Mouse (Mus musculus) erythroblast, embryonic 14.5 days (primary cell): ENCODE data around the gene Stk40. TPM values are rescaled to one million over a fixed set of nuclear protein-coding genes. Genes with fewer than 3 reads are reported as not detected.

Experiments used
- H3K27me3 ChIP-seq: 2 replicates; pipeline ENCODE4 v1.6.1; 2012; ENCODE audit warnings: inconsistent platforms; ENCODE audit not compliant: control insufficient read depth
- H3K36me3 ChIP-seq: 2 replicates; pipeline ENCODE4 v1.6.1; 2012; ENCODE audit warnings: mild to moderate bottlenecking, inconsistent platforms; ENCODE audit not compliant: control insufficient read depth
- H3K4me1 ChIP-seq: 2 replicates; pipeline ENCODE4 v1.6.1; 2012; ENCODE audit warnings: inconsistent platforms; ENCODE audit not compliant: control insufficient read depth
- H3K4me3 ChIP-seq: replicated peaks from 2 replicates; pipeline ENCODE3; 2012; ENCODE audit warnings: moderate library complexity, mild to moderate bottlenecking, inconsistent platforms
- H3K9me3 ChIP-seq: 2 replicates; pipeline ENCODE4 v1.6.1; 2012; ENCODE audit warnings: low read length, inconsistent platforms, mixed read lengths; ENCODE audit not compliant: control insufficient read depth
- GATA1 ChIP-seq: IDR thresholded peaks from 2 replicates; pipeline ENCODE4 v1.6.1; 2012; ENCODE audit warnings: low read length, inconsistent platforms, mixed read lengths
- TAL1 ChIP-seq: IDR thresholded peaks from 3 replicates; pipeline ENCODE4 v1.6.1; 2012; ENCODE audit warnings: low read length, inconsistent platforms, mixed read lengths
- polyA plus RNA-seq: library from polyadenylated mRNA; stranded (reverse); fragments of >175 nt; gene quantifications from 2 replicates; pipeline ENCODE4 v1.2.3, GENCODE M21; 2012

The Stk40 gene
- polyA plus RNA-seq, 1 experiment: 4.6 TPM

DNA sequence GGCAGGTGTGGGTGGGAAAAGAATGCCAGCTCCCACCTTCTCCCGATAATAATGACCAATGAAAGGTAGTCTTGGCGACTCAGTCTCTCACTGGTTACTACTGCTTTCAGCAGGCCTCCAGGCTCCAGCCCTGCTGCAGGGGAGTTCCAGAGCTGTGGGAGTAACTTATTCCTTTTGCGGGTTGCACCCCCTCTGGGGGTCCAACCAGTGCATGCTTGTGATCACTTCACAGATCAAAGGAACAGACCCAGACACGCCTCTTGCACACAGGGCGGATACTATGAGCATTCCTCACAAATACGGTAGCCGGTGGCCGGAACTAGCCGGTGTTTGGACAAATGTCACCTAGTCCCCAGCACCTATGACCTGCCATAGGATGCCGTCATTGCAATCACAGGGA lies 46.0 kb downstream of the Stk40 start:
- Histone ChIP-seq H3K36me3 (no peaks in the 10 kb centered on the region), H3K9me3 (no peaks in the 10 kb centered on the region; the same call in 1 of the 2 replicates), H3K4me3 (no peak overlapping the region), H3K4me1 (peaks cover 6% of the 10 kb centered on the region), H3K27me3 (peaks cover 63% of the 10 kb centered on the region)
- TF ChIP-seq TAL1: no peak
- TF ChIP-seq GATA1: no peak

DNA sequence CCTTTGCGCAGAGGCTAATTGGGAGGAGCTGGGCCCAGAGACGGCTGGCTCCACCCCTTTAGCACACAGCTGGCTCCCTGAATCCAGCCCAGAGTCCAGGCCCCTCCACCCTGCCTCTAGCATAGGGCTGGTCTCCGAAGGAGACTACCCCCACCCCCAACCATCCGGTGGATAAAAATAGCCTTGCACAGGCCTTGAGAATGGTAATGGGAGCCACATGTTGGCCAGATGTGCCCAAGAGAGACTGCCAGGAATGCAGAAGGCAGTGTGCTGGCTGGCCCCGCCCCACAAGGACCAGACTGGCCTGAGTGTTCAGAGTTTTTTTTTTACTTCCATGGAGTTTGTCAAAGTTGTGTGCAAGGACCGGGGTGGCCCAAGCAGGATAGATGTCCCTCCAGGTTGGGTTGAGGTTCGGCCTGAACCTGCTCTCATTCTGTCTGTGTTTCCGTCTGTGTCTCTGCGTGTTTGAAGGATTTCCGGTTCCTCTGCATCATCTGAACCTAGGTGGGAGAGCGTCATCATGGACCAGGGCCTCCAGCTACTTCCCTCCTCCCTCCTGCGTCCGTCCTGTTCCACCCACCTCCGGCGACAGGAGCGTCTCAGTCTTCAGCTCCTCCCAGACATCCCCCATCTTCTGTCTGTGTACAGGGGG lies 46.7 kb downstream of the Stk40 start:
- H3K4me3 ChIP-seq: no peak overlapping the region
- TF ChIP-seq TAL1 (no peak), GATA1 (no peak)
- peaks cover 63% of the 10 kb centered on the region for H3K27me3 ChIP-seq
- peaks cover 6% of the 10 kb centered on the region for H3K4me1 ChIP-seq
- no peaks in the 10 kb centered on the region for H3K36me3 ChIP-seq
- no peaks in the 10 kb centered on the region; the same call in 1 of the 2 replicates for H3K9me3 ChIP-seq

GRCm38 (mm10) chr4:126150949-126151320 lies 47.2 kb downstream of the Stk40 start:
- Histone ChIP-seq H3K4me1 (peaks cover 6% of the 10 kb centered on the region), H3K4me3 (no peak overlapping the region), H3K27me3 (peaks cover 63% of the 10 kb centered on the region), H3K9me3 (no peaks in the 10 kb centered on the region; the same call in 1 of the 2 replicates), H3K36me3 (no peaks in the 10 kb centered on the region)
- no peak for TF ChIP-seq TAL1
- no peak for TF ChIP-seq GATA1

DNA sequence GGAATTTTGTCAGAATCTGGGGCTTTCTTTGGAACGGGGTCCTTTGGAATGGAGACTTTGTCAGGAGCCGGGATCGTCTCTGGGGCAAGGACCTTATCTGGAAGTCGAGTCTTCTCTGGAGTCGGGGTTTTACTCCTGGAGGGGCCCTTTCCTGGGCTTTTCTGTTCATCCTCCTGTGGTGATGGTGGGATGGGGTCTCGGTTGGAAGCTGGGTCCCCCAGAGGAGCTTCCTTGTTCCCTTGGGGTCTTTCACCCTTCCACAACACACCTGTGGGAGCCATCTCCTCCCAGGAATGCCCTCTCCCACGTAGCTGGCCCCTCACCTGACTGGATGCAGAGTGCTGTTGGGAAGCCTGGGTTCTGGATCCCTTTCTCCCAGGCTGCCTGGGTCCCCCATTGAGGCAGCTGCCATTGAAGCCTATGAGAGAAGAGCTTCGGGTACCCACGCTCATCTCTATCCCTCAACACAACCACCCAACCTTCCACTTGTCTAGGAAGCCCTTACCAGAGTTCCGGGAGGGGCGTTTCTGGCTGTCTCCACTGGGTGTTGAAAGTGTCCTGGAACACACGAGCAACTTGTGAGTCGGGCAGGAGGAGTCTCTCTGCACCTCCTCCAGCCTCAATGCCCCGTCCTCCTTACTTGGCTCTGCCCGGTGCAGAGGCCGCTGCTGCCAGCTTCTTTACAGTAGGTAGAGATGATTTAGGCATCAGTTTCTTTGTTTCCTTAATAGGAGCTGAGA lies 48.1 kb downstream of the Stk40 start:
- peaks cover 53% of the 10 kb centered on the region for H3K27me3 ChIP-seq
- H3K4me3 ChIP-seq: no peak overlapping the region
- H3K9me3 ChIP-seq: peaks cover 2% of the 10 kb centered on the region; the same call in 1 of the 2 replicates
- peaks cover 6% of the 10 kb centered on the region for H3K4me1 ChIP-seq
- TF ChIP-seq TAL1 (no peak), GATA1 (no peak)
- no peaks in the 10 kb centered on the region; the same call in 1 of the 2 replicates for H3K36me3 ChIP-seq

DNA sequence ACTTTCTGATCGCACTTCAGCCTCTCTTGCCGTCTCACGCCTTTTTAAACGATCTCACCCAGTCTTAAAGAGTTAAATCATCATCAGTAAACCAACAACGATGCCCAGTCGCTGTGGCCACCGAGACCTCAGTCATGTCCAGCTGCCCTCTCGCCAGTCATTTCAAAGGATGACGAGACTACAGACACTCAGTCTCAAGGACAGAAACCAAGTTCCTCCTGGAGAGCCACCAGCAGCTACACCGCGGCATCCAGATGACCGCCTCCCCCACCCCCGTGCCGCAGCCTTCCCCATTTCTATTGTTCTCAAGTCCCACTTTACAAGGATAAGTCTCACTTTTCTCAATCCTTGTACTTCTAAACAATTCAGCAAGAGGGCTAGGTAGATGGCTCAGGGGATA lies 49.1 kb downstream of the Stk40 start:
- Histone ChIP-seq H3K27me3 (peaks cover 43% of the 10 kb centered on the region), H3K4me3 (no peak overlapping the region), H3K36me3 (no peaks in the 10 kb centered on the region; the same call in 1 of the 2 replicates), H3K4me1 (peaks cover 6% of the 10 kb centered on the region), H3K9me3 (peaks cover 2% of the 10 kb centered on the region; the same call in 1 of the 2 replicates)
- TF ChIP-seq TAL1 (no peak), GATA1 (no peak)

DNA sequence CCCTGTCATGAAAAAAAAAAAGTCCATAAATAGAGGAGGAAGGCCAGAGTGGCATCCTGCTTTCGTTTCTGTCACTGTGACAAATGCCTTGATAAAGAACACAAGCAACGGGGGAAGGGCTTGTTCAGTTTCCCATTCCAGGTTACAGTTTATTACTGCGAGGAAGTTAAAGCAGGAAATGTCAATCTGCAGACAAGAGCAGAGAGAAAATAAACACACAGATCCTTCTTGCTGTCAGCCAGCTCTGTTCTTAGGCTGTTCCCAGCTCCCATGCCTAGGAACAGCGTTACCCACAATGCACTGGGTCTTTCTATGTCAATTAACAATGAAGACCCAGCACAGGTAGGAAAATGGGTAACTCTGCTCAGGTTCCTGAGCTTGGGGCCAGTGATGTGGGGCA lies 51.4 kb downstream of the Stk40 start:
- peaks cover 20% of the 10 kb centered on the region for H3K27me3 ChIP-seq
- peaks cover 1% of the 10 kb centered on the region for H3K4me1 ChIP-seq
- no peak for TF ChIP-seq TAL1
- no peak for TF ChIP-seq GATA1
- 0 out of 2 replicates have a peak, but pooled peaks cover 2% of the 10 kb centered on the region for H3K9me3 ChIP-seq
- H3K36me3 ChIP-seq: no peaks in the 10 kb centered on the region; the same call in 1 of the 2 replicates
- no peak overlapping the region for H3K4me3 ChIP-seq

DNA sequence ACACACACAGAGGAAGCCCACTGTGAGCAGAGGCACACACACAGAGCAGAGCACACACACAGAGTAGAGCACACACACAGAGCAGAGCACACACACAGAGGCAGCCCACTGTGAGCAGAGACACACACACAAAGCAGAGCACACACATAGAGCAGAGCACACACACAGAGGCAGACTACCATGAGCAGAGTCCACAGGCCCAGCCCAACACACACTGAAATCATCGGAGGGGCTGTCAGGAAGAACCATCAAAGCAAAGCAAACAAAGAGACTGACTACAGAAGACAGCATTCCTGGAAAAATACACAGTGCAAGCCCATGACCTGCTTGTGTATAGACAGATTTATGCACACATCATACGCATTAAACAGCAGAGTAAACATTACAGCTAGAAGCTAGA lies 52.1 kb downstream of the Stk40 start:
- Histone ChIP-seq H3K36me3 (no peaks in the 10 kb centered on the region; the same call in 1 of the 2 replicates), H3K4me1 (peaks cover 1% of the 10 kb centered on the region), H3K27me3 (peaks cover 14% of the 10 kb centered on the region; the same call in 1 of the 2 replicates), H3K4me3 (no peak overlapping the region), H3K9me3 (0 out of 2 replicates have a peak, but pooled peaks cover 2% of the 10 kb centered on the region)
- TF ChIP-seq GATA1 (no peak), TAL1 (no peak)

- peaks cover 8% of the 10 kb centered on the region; the same call in 1 of the 2 replicates for H3K27me3 ChIP-seq
- no peaks in the 10 kb centered on the region; the same call in 1 of the 2 replicates for H3K36me3 ChIP-seq
- TF ChIP-seq GATA1 (no peak), TAL1 (no peak)
- 0 out of 2 replicates have a peak, but pooled peaks cover 2% of the 10 kb centered on the region for H3K9me3 ChIP-seq
- H3K4me3 ChIP-seq: no peak overlapping the region
- H3K4me1 ChIP-seq: peaks cover 1% of the 10 kb centered on the region
Measured at GRCm38 (mm10) chr4:126156617-126157016, 52.9 kb downstream of the Stk40 start.

GRCm38 (mm10) chr4:126157562-126157961 lies 53.8 kb downstream of the Stk40 start:
- H3K27me3 ChIP-seq: peaks cover 5% of the 10 kb centered on the region; the same call in 1 of the 2 replicates
- H3K4me3 ChIP-seq: no peak overlapping the region
- TF ChIP-seq TAL1 (no peak), GATA1 (no peak)
- H3K4me1 ChIP-seq: peaks cover 8% of the 10 kb centered on the region
- H3K9me3 ChIP-seq: 0 out of 2 replicates have a peak, but pooled peaks cover 2% of the 10 kb centered on the region
- no peaks in the 10 kb centered on the region; the same call in 1 of the 2 replicates for H3K36me3 ChIP-seq
